8 mouse cellular contexts compared by ENCODE assay signal in the genomic region with DNA sequence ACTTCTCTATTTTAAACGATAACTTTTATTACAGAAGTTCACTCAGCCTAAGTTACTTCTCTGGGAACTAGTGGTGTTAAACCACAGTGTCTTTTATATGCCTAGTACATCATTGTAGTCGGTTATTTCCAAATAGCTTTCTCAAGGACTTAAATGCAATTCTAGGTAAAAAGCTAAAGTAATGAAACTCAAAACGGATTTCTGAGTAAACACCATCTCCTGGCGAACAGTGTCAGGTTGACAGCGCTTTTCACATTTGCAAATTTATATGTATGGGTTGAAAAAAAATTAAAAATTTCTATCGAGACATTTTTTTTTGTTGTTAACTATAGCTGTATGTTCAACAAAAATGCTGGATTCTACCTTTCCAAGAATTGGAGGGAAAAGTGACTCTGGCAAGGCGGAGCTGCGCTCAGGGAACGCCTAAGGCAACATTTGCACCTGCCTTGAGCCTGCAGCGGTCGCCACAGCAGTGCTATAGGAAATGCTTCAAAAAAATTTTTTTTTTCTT. TPM values are rescaled to one million over a fixed set of nuclear protein-coding genes. Genes with fewer than 3 reads are reported as not detected.
DNase-seq lines count a peak whose midpoint lies in the region; ATAC-seq and TF ChIP-seq lines count a peak whose summit lies in the region.

No protein-coding gene starts in this region.

- DNase-seq in retina, embryonic 14.5 days (ENCODE audit: low spot score) = peak; percentile 34
- no peak for DNase-seq in retina, postnatal 1 day
- DNase-seq in brain, embryonic 14.5 days (ENCODE audit: low read depth) = peak; percentile 26
- peak; percentile 29 to 46 for DNase-seq in kidney, postnatal 4 days
- no peak for DNase-seq in urinary bladder, postnatal 36 days (ENCODE audit: low spot score in 2 of 2)
- DNase-seq in frontal cortex, postnatal 14 days (ENCODE audit: low spot score in 2 of 2) = no peak

- TF ChIP-seq POLR2A in brain, embryonic 14.5 days (IDR thresholded peaks at IDR 0.05; ENCODE audit: borderline replicate concordance, extremely low read depth, insufficient read depth, insufficient read length, poor library complexity, severe bottlenecking) = no peak

- H3K9ac ChIP-seq in forebrain, embryonic 15.5 days (replicated peaks) = peak overlapping the region; percentile 51
- H3K9ac ChIP-seq in midbrain, embryonic 13.5 days (replicated peaks) = peak overlapping the region; percentile 64

- no peaks in the 10 kb centered on the region for H3K36me3 ChIP-seq in forebrain, embryonic 15.5 days
- H3K36me3 ChIP-seq in midbrain, embryonic 13.5 days = no peaks in the 10 kb centered on the region

- ATAC-seq in forebrain, embryonic 15.5 days (replicated peaks) = peak; percentile 23
- peak; percentile 17; the same call in 1 of the 2 replicates for ATAC-seq in midbrain, embryonic 13.5 days

- H3K4me3 ChIP-seq in forebrain, embryonic 15.5 days = peak overlapping the region; percentile 89
- H3K4me3 ChIP-seq in midbrain, embryonic 13.5 days (replicated peaks) = peak overlapping the region; percentile 97

- H3K9me3 ChIP-seq in forebrain, embryonic 15.5 days = no peaks in the 10 kb centered on the region
- no peaks in the 10 kb centered on the region for H3K9me3 ChIP-seq in midbrain, embryonic 13.5 days

- H3K4me2 ChIP-seq in forebrain, embryonic 15.5 days (replicated peaks) = peak overlapping the region; percentile 61
- H3K4me2 ChIP-seq in midbrain, embryonic 13.5 days (replicated peaks) = peak overlapping the region; percentile 80

- peak overlapping the region; percentile 96 for H3K27ac ChIP-seq in forebrain, embryonic 15.5 days (replicated peaks)
- peak overlapping the region; percentile 95 for H3K27ac ChIP-seq in midbrain, embryonic 13.5 days

- H3K4me1 ChIP-seq in forebrain, embryonic 15.5 days = peaks cover 20% of the 10 kb centered on the region
- peaks cover 21% of the 10 kb centered on the region for H3K4me1 ChIP-seq in midbrain, embryonic 13.5 days (replicated peaks)

- H3K27me3 ChIP-seq in forebrain, embryonic 15.5 days = no peaks in the 10 kb centered on the region
- H3K27me3 ChIP-seq in midbrain, embryonic 13.5 days = no peaks in the 10 kb centered on the region

- no peak for TF ChIP-seq CTCF in brain, embryonic 14.5 days (IDR thresholded peaks at IDR 0.05; ENCODE audit: borderline replicate concordance, extremely low read depth, insufficient read depth, insufficient read length)

- 4% methylated on average over 11 of the region's 11 CpGs for WGBS in forebrain, embryonic 15.5 days
- 6% methylated on average over 11 of the region's 11 CpGs for WGBS in midbrain, embryonic 13.5 days

RNA-seq across cellular contexts. Expression of a gene that starts 0.4 kb away (rescaled TPM):
- 17.1 and 22.2 TPM in 2 replicates for polyA plus RNA-seq in brain, embryonic 14.5 days (2012; rRNA removed)
- 25.6 and 27.0 TPM in 2 replicates for polyA plus RNA-seq in forebrain, embryonic 15.5 days (2015; fragmentation: Nextera tagmentation; extraction: Ambion mirVana)
- 23.8 and 24.6 TPM in 2 replicates for polyA plus RNA-seq in midbrain, embryonic 13.5 days (2015; fragmentation: Nextera tagmentation; extraction: Ambion mirVana)

RNA-seq across cellular contexts. Expression of a gene that starts 53.9 kb away (rescaled TPM):
- 0.37 and 0.50 TPM in 2 replicates for polyA plus RNA-seq in brain, embryonic 14.5 days (2012; rRNA removed)
- polyA plus RNA-seq in forebrain, embryonic 15.5 days (2015; fragmentation: Nextera tagmentation; extraction: Ambion mirVana) = 0.24 and 0.28 TPM in 2 replicates
- polyA plus RNA-seq in midbrain, embryonic 13.5 days (2015; fragmentation: Nextera tagmentation; extraction: Ambion mirVana) = 0.24 and 0.49 TPM in 2 replicates

RNA-seq across cellular contexts. Expression of a gene that starts 54.4 kb away (rescaled TPM):
- 21.2 and 25.6 TPM in 2 replicates for polyA plus RNA-seq in brain, embryonic 14.5 days (2012; rRNA removed)
- polyA plus RNA-seq in forebrain, embryonic 15.5 days (2015; fragmentation: Nextera tagmentation; extraction: Ambion mirVana) = 26.9 and 28.9 TPM in 2 replicates
- 29.7 and 33.2 TPM in 2 replicates for polyA plus RNA-seq in midbrain, embryonic 13.5 days (2015; fragmentation: Nextera tagmentation; extraction: Ambion mirVana)

Comparison
In these comparisons a context has a peak if more than half of its experiments do, and no peak if none do; other contexts are left out.
1. DNase-seq: peak in retina, embryonic 14.5 days (single experiment), brain, embryonic 14.5 days (single experiment) and kidney, postnatal 4 days (2 of 2); none in retina, postnatal 1 day (single experiment), urinary bladder, postnatal 36 days (0 of 2) and frontal cortex, postnatal 14 days (0 of 2).